Mouse (Mus musculus): Measurements from ENCODE around the gene Bod1l.

Gene Bod1l

GRCm38 (mm10) chr5:41844147-41844529 lies at the start of gene Bod1l:
TSS of gene Bod1l (minus strand) at chr5:41844315.
- peak; percentile 97 for DNase-seq

GRCm38 (mm10) chr5:41893351-41893750 lies 49.2 kb upstream of the Bod1l start:
- no peak for DNase-seq

- no peak for DNase-seq
These were observed 46.8 kb upstream of the Bod1l start for GRCm38 (mm10) chr5:41890871-41891270.

- DNase-seq = no peak
These were observed 45.2 kb upstream of the Bod1l start for GRCm38 (mm10) chr5:41889245-41889849.

GRCm38 (mm10) chr5:41888834-41889233 lies 44.7 kb upstream of the Bod1l start:
- DNase-seq = no peak

- peak; percentile 37 to 49 for DNase-seq
These were observed 43.6 kb upstream of the Bod1l start for GRCm38 (mm10) chr5:41887738-41888137.

GRCm38 (mm10) chr5:41884563-41884962 lies 40.4 kb upstream of the Bod1l start:
- peak in 1 of 2 experiments; percentile 22 for DNase-seq

- DNase-seq = no peak
These were observed 27.0 kb upstream of the Bod1l start for GRCm38 (mm10) chr5:41871164-41871563.

GRCm38 (mm10) chr5:41855781-41856180 lies 11.7 kb upstream of the Bod1l start:
- no peak for DNase-seq

GRCm38 (mm10) chr5:41845558-41845937 lies 1.4 kb upstream of the Bod1l start:
- no peak for DNase-seq

- peak; percentile 24 for DNase-seq
These were observed 874 bp upstream of the Bod1l start for GRCm38 (mm10) chr5:41844820-41845557.

- peak in 1 of 2 experiments; percentile 2 for DNase-seq
These were observed 532 bp downstream of the Bod1l start for GRCm38 (mm10) chr5:41843419-41844146.

GRCm38 (mm10) chr5:41842681-41843080 lies 1.4 kb downstream of the Bod1l start:
- DNase-seq = peak in 1 of 2 experiments; percentile 9

- DNase-seq = no peak
These were observed 2.4 kb downstream of the Bod1l start for GRCm38 (mm10) chr5:41841735-41842134.

- no peak for DNase-seq
These were observed 14.0 kb downstream of the Bod1l start for GRCm38 (mm10) chr5:41830100-41830499.

- no peak for DNase-seq
These were observed 23.0 kb downstream of the Bod1l start for GRCm38 (mm10) chr5:41821158-41821557.

GRCm38 (mm10) chr5:41820530-41820929 lies 23.6 kb downstream of the Bod1l start:
- DNase-seq = no peak

GRCm38 (mm10) chr5:41812516-41812915 lies 31.6 kb downstream of the Bod1l start:
- DNase-seq = no peak

GRCm38 (mm10) chr5:41811279-41811678 lies 32.8 kb downstream of the Bod1l start:
- no peak for DNase-seq

GRCm38 (mm10) chr5:41807383-41807782 lies 36.7 kb downstream of the Bod1l start:
- DNase-seq = no peak

- no peak for DNase-seq
These were observed 37.9 kb downstream of the Bod1l start for GRCm38 (mm10) chr5:41806176-41806575.

GRCm38 (mm10) chr5:41805085-41805484 lies 39.0 kb downstream of the Bod1l start:
- no peak for DNase-seq

- no peak for DNase-seq
These were observed 39.5 kb downstream of the Bod1l start for GRCm38 (mm10) chr5:41804643-41805042.

- DNase-seq = no peak
These were observed 42.5 kb downstream of the Bod1l start for GRCm38 (mm10) chr5:41801622-41802021.
